Mouse (Mus musculus) ES-E14 (cell line): ENCODE data around the gene Cfap61.

Experiments used
- CHD2 ChIP-seq: IDR thresholded peaks from 2 replicates; pipeline ENCODE4 v1.6.1; 2014; ENCODE audit warnings: mild to moderate bottlenecking, low read depth, low read length, inconsistent platforms
- ZNF384 ChIP-seq: IDR thresholded peaks from 2 replicates; pipeline ENCODE4 v1.6.1; 2012; ENCODE audit warnings: low read depth, low read length, inconsistent platforms

DNA sequence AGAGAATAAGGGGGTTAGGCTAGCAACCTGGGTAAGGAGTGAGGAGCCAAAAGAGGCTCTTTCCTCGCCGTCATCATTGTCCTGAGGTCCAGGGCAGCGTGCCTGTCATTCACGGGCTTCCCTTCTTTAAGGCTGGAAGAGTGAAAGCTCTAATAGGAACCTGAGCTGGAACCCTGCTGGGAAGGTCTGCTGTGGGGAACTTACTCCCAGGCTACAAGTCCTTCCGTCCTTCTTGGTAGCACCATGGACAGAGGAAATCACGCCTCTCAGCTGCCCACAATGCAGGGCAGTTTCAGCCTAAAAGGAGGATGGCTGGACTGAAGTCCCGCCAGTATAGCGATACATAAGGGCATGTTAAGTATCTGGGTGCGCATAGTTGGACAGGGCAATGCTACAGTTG, 291.9 kb downstream of the Cfap61 start:
- TF ChIP-seq ZNF384 (no peak), CHD2 (no peak)
